Mouse (Mus musculus): Measurements from ENCODE around the gene Lrig3.

The Lrig3 gene

DNA sequence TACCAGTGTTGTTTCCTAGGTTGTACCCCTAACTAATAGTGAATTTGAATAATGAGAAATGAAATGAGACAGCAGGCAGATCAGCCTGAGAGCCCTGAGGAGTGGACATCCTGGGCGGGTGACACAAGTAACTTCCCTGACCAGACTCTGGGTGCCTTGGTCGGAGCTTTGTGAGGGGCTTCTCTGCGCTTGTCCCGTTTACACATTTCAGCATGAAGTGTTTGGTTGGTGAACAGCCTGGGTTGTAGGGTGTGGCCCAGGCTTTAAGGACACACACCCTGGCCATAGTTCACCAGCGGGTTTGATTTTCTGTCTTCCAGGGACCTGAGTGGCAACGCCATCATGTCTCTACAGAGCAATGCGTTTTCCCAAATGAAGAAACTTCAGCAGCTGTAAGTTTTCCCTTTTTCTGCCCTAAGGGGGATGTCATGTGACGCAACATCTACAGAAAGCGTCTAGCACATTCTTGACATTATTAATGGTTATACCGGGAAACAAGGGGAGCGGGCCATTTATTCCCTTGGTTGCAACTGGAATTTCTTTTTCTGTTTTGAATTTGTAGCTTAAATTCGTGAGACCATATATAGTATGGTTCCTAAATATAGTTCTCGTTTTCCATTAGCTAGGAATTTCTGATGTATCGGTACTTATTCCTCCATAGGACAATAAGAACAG, 36.2 kb downstream of the Lrig3 start:
- DNase-seq (ENCODE audit: low spot score in 2 of 2) = no peak

DNA sequence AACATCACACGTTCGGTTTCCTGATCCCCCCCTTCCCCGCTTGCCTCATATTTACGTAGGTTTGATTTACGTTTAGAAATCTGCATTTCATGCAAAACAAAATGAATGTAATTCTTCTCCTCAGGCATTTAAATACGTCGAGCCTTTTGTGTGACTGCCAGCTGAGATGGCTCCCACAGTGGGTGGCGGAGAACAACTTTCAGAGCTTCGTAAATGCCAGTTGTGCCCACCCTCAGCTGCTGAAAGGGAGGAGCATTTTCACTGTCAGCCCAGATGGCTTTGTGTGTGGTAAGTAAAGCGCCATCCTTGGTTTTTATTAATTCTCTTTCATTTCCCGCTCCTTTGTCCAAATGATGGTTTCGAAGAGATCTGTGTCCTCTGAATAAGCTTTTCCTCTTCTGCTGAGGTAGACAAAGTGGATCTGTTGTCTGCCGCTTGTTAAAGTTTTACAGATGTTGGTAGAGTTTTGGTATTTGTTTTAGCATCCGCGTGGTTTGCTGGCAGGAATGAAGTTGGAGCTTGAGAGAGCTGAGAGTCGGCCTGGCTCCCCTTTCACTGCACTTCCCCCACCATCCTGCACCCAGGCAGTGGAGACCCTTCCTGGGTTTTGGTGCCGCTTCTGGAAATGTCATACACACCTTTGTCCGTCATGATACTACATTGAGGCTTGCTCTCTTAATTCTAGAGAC, 37.0 kb downstream of the Lrig3 start:
- DNase-seq (ENCODE audit: low spot score in 2 of 2) = peak in 1 of 2 experiments; percentile 38

GRCm38 (mm10) chr10:126003857-126004256, 37.9 kb downstream of the Lrig3 start:
- no peak for DNase-seq (ENCODE audit: low spot score in 2 of 2)

GRCm38 (mm10) chr10:126013667-126014066, 47.7 kb downstream of the Lrig3 start:
- DNase-seq (ENCODE audit: low spot score in 2 of 2) = no peak

DNA sequence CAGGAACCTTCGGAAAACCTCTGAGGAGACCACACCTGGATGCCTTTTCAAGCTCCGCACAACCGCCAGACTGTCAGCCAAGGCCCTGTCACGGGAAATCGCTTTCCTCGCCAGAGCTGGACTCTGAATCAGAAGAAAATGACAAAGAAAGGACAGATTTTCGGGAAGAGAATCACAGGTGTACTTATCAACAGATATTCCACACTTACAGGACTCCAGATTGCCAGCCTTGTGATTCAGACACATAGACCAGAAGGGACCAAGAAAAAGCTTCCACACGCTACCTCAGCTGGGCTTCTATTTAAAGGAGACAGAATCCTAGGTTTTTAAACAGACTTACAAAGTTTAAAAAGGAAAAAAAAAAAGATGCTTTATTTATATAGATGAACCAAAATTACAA, 48.7 kb downstream of the Lrig3 start:
- DNase-seq (ENCODE audit: low spot score in 2 of 2) = no peak

DNA sequence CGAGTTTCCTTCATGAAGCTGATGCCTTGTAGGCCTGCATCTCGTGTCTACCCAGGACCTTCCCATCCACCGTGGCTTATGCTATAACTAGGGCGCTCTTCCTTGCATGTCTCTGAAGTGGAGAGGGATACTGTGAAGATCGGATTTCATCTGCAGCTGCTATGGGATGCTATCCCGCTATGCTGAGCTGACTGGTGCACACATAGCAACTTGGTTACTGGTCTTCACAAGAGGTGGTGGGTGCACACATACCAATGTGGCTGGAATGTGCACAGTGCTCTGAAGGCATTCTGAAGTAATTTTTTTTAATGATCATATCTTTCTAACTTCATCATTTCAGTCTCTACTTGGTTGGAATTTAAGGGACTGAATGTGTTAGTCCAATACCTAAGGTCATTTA, 49.7 kb downstream of the Lrig3 start:
- no peak for DNase-seq (ENCODE audit: low spot score in 2 of 2)

DNA sequence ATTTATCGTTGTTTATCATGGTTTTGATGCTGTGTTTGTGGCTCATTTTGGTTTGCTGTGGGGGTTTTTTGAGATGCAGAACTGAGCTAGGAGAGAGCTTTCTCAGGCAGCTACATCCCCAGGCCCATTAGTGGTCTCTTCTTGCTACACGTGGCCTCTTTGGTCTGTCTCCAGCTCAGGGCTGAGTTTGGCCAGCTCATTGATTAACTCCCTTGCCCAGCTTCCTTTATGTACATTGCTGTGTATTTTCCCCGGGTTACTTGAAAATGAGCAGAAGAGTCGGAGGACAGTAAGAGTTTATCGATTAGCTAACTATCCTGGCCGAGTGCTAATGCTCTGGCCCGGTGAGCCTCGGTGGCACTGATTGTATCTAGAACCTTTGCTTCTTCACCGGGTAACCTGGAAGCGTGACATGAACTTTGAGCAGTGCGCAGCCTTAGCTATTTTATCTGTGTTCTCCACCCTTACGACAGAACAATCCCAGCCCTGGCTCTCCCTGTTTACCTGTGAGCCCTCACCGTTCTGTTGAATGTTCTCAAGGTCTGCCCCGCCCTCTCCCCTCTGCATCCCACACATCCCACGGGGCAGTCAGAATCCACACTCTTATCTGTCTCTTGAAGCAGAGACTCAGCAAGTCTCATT, 53.5 kb downstream of the Lrig3 start:
- no peak for DNase-seq (ENCODE audit: low spot score in 2 of 2)

GRCm38 (mm10) chr10:126028574-126029440, 62.8 kb downstream of the Lrig3 start:
- DNase-seq (ENCODE audit: low spot score in 2 of 2) = no peak

DNA sequence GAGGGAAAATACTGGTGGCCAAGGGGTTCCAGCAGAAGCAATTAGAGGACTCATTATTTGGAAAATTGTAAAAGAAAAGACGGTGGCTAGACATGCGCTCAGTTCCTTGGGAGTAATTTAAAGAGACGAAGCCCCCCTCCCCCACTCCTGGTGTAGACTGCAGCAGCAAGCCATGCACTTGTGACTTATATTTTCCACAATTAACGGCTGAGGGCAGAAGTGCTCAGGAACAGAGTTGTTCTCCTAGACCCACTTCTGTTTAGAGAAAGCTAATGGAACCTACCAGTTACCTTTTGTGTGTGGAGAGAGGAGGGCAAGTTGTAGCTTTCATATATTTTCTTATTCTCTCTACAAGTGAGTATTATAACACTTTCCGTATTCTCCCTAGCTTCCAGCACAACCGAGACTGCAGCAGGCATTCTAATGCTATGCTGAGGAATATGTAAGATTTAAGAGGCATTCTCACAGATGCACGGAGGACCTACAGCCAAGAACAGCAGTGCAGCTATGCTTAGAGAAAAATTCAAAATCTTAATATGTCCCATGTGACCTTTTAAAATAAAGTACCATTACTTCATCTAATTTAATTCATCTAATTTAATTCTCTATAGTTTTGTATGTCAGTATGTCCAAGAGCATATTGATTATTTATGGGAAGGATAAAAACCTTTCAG, 63.6 kb downstream of the Lrig3 start:
- no peak for DNase-seq (ENCODE audit: low spot score in 2 of 2)

DNA sequence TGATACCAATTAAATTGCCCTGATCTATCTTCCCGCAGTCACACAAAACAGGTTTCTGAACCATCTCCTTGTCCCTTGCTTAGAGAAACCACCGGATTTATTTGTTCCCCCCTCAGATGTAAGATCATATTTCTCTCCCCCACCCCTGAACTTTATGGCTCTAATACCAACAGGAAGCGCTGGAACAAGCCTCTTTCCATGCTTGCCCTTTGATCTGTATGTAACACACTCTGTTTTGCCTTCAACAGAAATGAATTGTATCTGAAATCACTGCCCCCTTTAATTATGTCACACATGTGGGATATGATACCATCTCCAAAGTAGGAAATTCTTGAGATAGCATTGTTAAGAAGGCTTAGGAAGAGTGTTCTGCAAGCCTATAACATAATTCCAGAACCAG, 90.9 kb downstream of the Lrig3 start:
- no peak for DNase-seq (ENCODE audit: low spot score in 2 of 2)

DNA sequence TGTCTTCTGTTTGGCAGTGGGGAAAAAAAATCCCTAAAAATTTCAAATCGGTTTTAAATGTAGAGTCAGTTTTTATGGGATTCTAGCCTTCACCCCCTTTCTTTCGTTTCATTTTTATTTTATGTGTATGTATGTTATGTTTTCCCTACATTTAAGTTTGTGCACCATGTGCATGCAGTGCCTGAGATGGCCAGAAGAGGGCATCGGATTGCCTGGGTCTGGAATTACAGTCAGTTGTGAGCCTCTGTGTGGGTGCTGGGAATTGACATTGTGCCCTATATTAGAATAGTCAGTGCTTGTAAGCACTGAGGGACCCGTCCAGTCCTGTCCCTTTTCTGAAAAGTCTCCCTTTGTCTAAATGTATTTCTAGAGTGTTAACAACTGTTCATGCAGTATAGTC, 96.8 kb downstream of the Lrig3 start:
- no peak for DNase-seq (ENCODE audit: low spot score in 2 of 2)
